Mouse (Mus musculus): ENCODE data around the gene Zfp62. TPM values are rescaled to one million over a fixed set of nuclear protein-coding genes. Genes with fewer than 3 reads are reported as not detected.
"Not testable (repeated sequence)": the region's sequence is repeated elsewhere in the genome, so short reads cannot be mapped to it uniquely, and the experiment has no call there.

Gene Zfp62
- polyA plus RNA-seq, 1 experiment from 2014 or later: 8.8 TPM

GRCm38 (mm10) chr11:49189737-49190136 is 13.4 kb upstream of the Zfp62 start:
- no peaks in the 10 kb centered on the region for H3K9me3 ChIP-seq (ENCODE audit: low read length)
- H3K4me2 ChIP-seq (ENCODE audit: low read depth, low read length): no peak overlapping the region
- TF ChIP-seq CTCF (IDR thresholded peaks at IDR 0.05; ENCODE audit: low read depth) (peak; percentile 83), EP300 (IDR thresholded peaks at IDR 0.05; ENCODE audit: low read depth) (no peak)
- no peaks in the 10 kb centered on the region for H3K4me1 ChIP-seq (ENCODE audit: insufficient read depth)
- no peaks in the 10 kb centered on the region for H3K27me3 ChIP-seq (ENCODE audit: insufficient read depth, low read length)
- no peak overlapping the region for H3K27ac ChIP-seq (ENCODE audit: low read depth)
- H3K4me3 ChIP-seq (ENCODE audit: low read depth, low read length): no peak overlapping the region
- ATAC-seq (no peak), DNase-seq (peak; percentile 71)
- H3K9ac ChIP-seq (replicated peaks): no peak overlapping the region
- WGBS (ENCODE audit: insufficient replicate concordance): 2% methylated on average over 7 of the region's 7 CpGs
- H3K36me3 ChIP-seq (replicated peaks; ENCODE audit: insufficient read depth, low read length): no peaks in the 10 kb centered on the region

DNA sequence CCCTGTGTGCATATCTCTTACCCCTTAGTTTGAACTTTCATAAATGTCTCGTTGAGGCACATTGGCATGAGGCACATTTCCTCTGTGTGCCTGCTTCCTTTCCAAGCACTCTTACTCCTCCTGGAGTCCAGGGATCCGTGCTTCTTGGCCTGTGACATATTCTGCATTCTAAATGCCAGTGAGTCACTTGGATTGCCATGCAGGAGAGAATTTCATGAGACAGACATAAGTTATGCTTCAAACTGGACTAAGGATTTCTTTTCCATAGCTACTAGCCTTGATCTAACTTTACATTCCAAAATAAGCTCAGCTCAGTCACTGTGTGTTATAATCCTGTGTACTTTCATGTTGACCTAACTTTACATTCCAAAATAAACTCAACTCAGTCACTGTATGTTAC is 12.0 kb upstream of the Zfp62 start:
- 44% methylated on average over 2 of the region's 2 CpGs for WGBS (ENCODE audit: insufficient replicate concordance)
- Histone ChIP-seq H3K4me2 (ENCODE audit: low read depth, low read length) (no peak overlapping the region), H3K36me3 (replicated peaks; ENCODE audit: insufficient read depth, low read length) (no peaks in the 10 kb centered on the region), H3K4me1 (ENCODE audit: insufficient read depth) (no peaks in the 10 kb centered on the region), H3K9ac (replicated peaks) (no peak overlapping the region), H3K27me3 (ENCODE audit: insufficient read depth, low read length) (no peaks in the 10 kb centered on the region), H3K4me3 (ENCODE audit: low read depth, low read length) (no peak overlapping the region), H3K9me3 (ENCODE audit: low read length) (no peaks in the 10 kb centered on the region), H3K27ac (ENCODE audit: low read depth) (no peak overlapping the region)
- ATAC-seq (no peak), DNase-seq (no peak)
- TF ChIP-seq EP300 (IDR thresholded peaks at IDR 0.05; ENCODE audit: low read depth) (no peak), CTCF (IDR thresholded peaks at IDR 0.05; ENCODE audit: low read depth) (no peak)

GRCm38 (mm10) chr11:49194771-49195170 is 8.3 kb upstream of the Zfp62 start:
- WGBS (ENCODE audit: insufficient replicate concordance): 95% methylated on average over 9 of the region's 9 CpGs
- not testable (repeated sequence) for DNase-seq; H3K4me1 ChIP-seq (ENCODE audit: insufficient read depth); H3K36me3 ChIP-seq (replicated peaks; ENCODE audit: insufficient read depth, low read length); H3K9me3 ChIP-seq (ENCODE audit: low read length); ATAC-seq; H3K27me3 ChIP-seq (ENCODE audit: insufficient read depth, low read length); H3K4me2 ChIP-seq (ENCODE audit: low read depth, low read length); H3K27ac ChIP-seq (ENCODE audit: low read depth); H3K9ac ChIP-seq (replicated peaks); H3K4me3 ChIP-seq (ENCODE audit: low read depth, low read length)

DNA sequence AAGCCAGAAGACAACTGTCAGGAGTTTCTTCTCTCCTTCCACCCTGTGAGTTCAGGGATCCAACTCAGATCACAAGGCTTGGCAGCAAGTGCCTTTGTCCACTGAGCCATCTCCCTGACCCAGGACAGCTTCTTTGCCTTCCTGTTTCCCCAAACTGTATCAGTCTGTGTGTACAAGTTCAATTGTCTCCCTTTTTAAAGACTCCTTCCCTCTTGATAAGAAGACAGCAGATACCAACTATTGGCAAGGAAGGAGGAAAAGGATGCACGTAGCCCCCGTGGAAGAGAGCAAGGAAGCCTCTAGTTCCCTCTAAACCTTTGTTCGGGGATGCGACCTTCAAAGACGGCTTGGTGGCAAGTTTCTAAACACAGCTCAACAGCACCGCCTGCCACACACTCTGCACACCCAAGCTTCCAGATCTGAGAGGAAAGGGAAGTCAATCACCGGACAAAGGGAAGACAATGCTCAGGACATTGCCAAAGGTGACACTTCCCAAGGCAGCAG is 7.2 kb upstream of the Zfp62 start:
- ATAC-seq (peak; percentile 49; the same call in 1 of the 2 replicates), DNase-seq (no peak)
- WGBS (ENCODE audit: insufficient replicate concordance): 34% methylated on average over 7 of the region's 7 CpGs
- Histone ChIP-seq H3K9ac (replicated peaks) (no peak overlapping the region), H3K36me3 (replicated peaks; ENCODE audit: insufficient read depth, low read length) (no peaks in the 10 kb centered on the region), H3K4me3 (ENCODE audit: low read depth, low read length) (no peak overlapping the region), H3K4me2 (ENCODE audit: low read depth, low read length) (no peak overlapping the region), H3K27me3 (ENCODE audit: insufficient read depth, low read length) (no peaks in the 10 kb centered on the region), H3K9me3 (ENCODE audit: low read length) (no peaks in the 10 kb centered on the region), H3K27ac (ENCODE audit: low read depth) (peak overlapping the region; percentile 39; the same call in 1 of the 2 replicates), H3K4me1 (ENCODE audit: insufficient read depth) (no peaks in the 10 kb centered on the region)
- TF ChIP-seq EP300 (IDR thresholded peaks at IDR 0.05; ENCODE audit: low read depth) (no peak), CTCF (IDR thresholded peaks at IDR 0.05; ENCODE audit: low read depth) (peak; percentile 31; the same call in 1 of the 2 replicates)

DNA sequence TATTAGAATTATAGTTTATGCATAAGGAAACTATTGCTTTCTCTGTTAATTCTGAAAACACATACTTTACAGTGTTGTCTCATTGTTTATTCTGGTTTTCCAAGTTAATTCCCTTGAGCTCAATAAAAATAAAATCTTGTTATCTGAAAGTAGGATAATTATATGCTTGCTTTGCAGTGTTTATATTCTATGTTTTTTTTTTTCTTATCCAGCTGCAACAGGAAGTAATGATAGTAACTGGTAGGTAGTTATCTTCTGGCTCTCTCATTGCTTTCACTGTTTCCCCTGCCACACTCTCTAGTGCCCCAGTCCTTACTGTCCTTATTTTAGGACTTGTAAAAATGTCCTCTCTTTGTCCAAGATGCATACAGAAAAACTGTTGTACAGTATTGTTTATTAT is 2.4 kb upstream of the Zfp62 start:
- Histone ChIP-seq H3K9me3 (ENCODE audit: low read length) (no peaks in the 10 kb centered on the region), H3K4me1 (ENCODE audit: insufficient read depth) (peaks cover 16% of the 10 kb centered on the region), H3K36me3 (replicated peaks; ENCODE audit: insufficient read depth, low read length) (no peaks in the 10 kb centered on the region), H3K9ac (replicated peaks) (no peak overlapping the region), H3K4me2 (ENCODE audit: low read depth, low read length) (no peak overlapping the region), H3K27ac (ENCODE audit: low read depth) (no peak overlapping the region), H3K4me3 (ENCODE audit: low read depth, low read length) (no peak overlapping the region), H3K27me3 (ENCODE audit: insufficient read depth, low read length) (no peaks in the 10 kb centered on the region)
- TF ChIP-seq CTCF (IDR thresholded peaks at IDR 0.05; ENCODE audit: low read depth): no peak
- TF ChIP-seq EP300 (IDR thresholded peaks at IDR 0.05; ENCODE audit: low read depth): no peak
- DNase-seq (no peak), ATAC-seq (no peak)

DNA sequence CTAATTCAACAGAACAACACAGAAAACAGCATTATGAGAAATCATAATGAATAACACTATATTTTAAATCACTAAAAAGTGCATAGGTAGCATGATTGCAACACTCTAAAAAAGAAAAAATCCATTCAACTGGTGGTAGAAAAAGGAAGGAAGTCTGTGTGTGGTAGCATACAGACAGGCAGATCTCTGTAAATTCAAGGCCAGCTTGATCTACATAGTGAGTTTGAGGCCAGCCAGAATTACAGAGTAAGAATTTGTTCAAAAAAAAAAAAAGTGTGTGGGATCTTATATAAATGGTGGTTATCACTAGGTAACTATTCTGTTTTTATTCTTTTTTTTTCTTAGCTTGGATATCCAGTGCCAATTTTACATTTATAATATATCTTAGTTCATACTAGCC is 1.9 kb upstream of the Zfp62 start:
- TF ChIP-seq EP300 (IDR thresholded peaks at IDR 0.05; ENCODE audit: low read depth) (no peak), CTCF (IDR thresholded peaks at IDR 0.05; ENCODE audit: low read depth) (no peak)
- Histone ChIP-seq H3K27me3 (ENCODE audit: insufficient read depth, low read length) (no peaks in the 10 kb centered on the region), H3K9me3 (ENCODE audit: low read length) (no peaks in the 10 kb centered on the region), H3K4me3 (ENCODE audit: low read depth, low read length) (no peak overlapping the region), H3K4me1 (ENCODE audit: insufficient read depth) (peaks cover 16% of the 10 kb centered on the region), H3K36me3 (replicated peaks; ENCODE audit: insufficient read depth, low read length) (no peaks in the 10 kb centered on the region), H3K9ac (replicated peaks) (no peak overlapping the region), H3K27ac (ENCODE audit: low read depth) (peak overlapping the region; percentile 50; the same call in 1 of the 2 replicates), H3K4me2 (ENCODE audit: low read depth, low read length) (peak overlapping the region; percentile 77)
- DNase-seq (no peak), ATAC-seq (no peak)

- Histone ChIP-seq H3K4me3 (ENCODE audit: low read depth, low read length) (peak overlapping the region; percentile 78), H3K27me3 (ENCODE audit: insufficient read depth, low read length) (no peaks in the 10 kb centered on the region), H3K27ac (ENCODE audit: low read depth) (peak overlapping the region; percentile 99), H3K9me3 (ENCODE audit: low read length) (no peaks in the 10 kb centered on the region), H3K36me3 (replicated peaks; ENCODE audit: insufficient read depth, low read length) (no peaks in the 10 kb centered on the region), H3K4me2 (ENCODE audit: low read depth, low read length) (peak overlapping the region; percentile 77), H3K4me1 (ENCODE audit: insufficient read depth) (peaks cover 18% of the 10 kb centered on the region), H3K9ac (replicated peaks) (peak overlapping the region; percentile 84)
- TF ChIP-seq EP300 (IDR thresholded peaks at IDR 0.05; ENCODE audit: low read depth): no peak
- TF ChIP-seq CTCF (IDR thresholded peaks at IDR 0.05; ENCODE audit: low read depth): no peak
- DNase-seq (no peak), ATAC-seq (no peak)
- 38% methylated on average over 2 of the region's 2 CpGs for WGBS (ENCODE audit: insufficient replicate concordance)
Observed at GRCm38 (mm10) chr11:49202071-49202470, 1.0 kb upstream of the Zfp62 start.
